Mouse (Mus musculus): ENCODE measurements at regions not wholly inside any gene's neighbourhood (a gene's known extent, or its start where the extent isn't known, plus 50 kb on each side); places are given as distances from the start of the nearest gene placed in this dataset.
"Not testable (repeated sequence)": the region's sequence is repeated elsewhere in the genome, so short reads cannot be mapped to it uniquely, and the experiment has no call there.

GRCm38 (mm10) chr1:95468772-95469171 lies 155.3 kb downstream of the Fam174a start:
- Histone ChIP-seq H3K9ac (no peak overlapping the region), H3K4me1 (replicated peaks) (no peaks in the 10 kb centered on the region), H3K36me3 (no peaks in the 10 kb centered on the region), H3K27ac (ENCODE audit: poor library complexity, severe bottlenecking) (no peak overlapping the region), H3K9me3 (replicated peaks) (no peaks in the 10 kb centered on the region), H3K4me2 (no peak overlapping the region), H3K27me3 (replicated peaks) (no peaks in the 10 kb centered on the region), H3K4me3 (no peak overlapping the region)
- no peak for ATAC-seq (ENCODE audit: insufficient number of reproducible peaks, low FRiP score)
- WGBS = 65% methylated on average over 2 of the region's 2 CpGs

- Histone ChIP-seq H3K4me2 (no peak overlapping the region), H3K4me1 (replicated peaks) (no peaks in the 10 kb centered on the region), H3K27me3 (replicated peaks) (no peaks in the 10 kb centered on the region), H3K36me3 (no peaks in the 10 kb centered on the region), H3K27ac (ENCODE audit: poor library complexity, severe bottlenecking) (no peak overlapping the region), H3K4me3 (no peak overlapping the region), H3K9me3 (replicated peaks) (no peaks in the 10 kb centered on the region), H3K9ac (no peak overlapping the region)
- no peak for ATAC-seq (ENCODE audit: insufficient number of reproducible peaks, low FRiP score)
- 70% methylated on average over 1 of the region's 1 CpGs for WGBS
Measured at GRCm38 (mm10) chr1:95470491-95470890, 157.1 kb downstream of the Fam174a start.

- no peak overlapping the region for H3K9ac ChIP-seq
- no peaks in the 10 kb centered on the region for H3K9me3 ChIP-seq (replicated peaks)
- no peaks in the 10 kb centered on the region for H3K36me3 ChIP-seq
- no peak overlapping the region for H3K4me3 ChIP-seq
- no peak overlapping the region for H3K4me2 ChIP-seq
- H3K4me1 ChIP-seq (replicated peaks) = no peaks in the 10 kb centered on the region
- no peak overlapping the region for H3K27ac ChIP-seq (ENCODE audit: poor library complexity, severe bottlenecking)
- no peak for ATAC-seq (ENCODE audit: insufficient number of reproducible peaks, low FRiP score)
- H3K27me3 ChIP-seq (replicated peaks) = no peaks in the 10 kb centered on the region
Measured at GRCm38 (mm10) chr1:95493004-95493403, 174.4 kb downstream of the St8sia4 start.

GRCm38 (mm10) chr1:95500671-95501070 lies 166.7 kb downstream of the St8sia4 start:
- not testable (repeated sequence) for ATAC-seq (ENCODE audit: insufficient number of reproducible peaks, low FRiP score); H3K27me3 ChIP-seq (replicated peaks); H3K36me3 ChIP-seq; H3K4me1 ChIP-seq (replicated peaks); H3K9me3 ChIP-seq (replicated peaks); H3K4me3 ChIP-seq; H3K9ac ChIP-seq; H3K27ac ChIP-seq (ENCODE audit: poor library complexity, severe bottlenecking); H3K4me2 ChIP-seq

- Histone ChIP-seq H3K9ac (no peak overlapping the region), H3K4me3 (no peak overlapping the region), H3K27ac (ENCODE audit: poor library complexity, severe bottlenecking) (no peak overlapping the region), H3K36me3 (no peaks in the 10 kb centered on the region), H3K27me3 (replicated peaks) (no peaks in the 10 kb centered on the region), H3K9me3 (replicated peaks) (no peaks in the 10 kb centered on the region), H3K4me1 (replicated peaks) (no peaks in the 10 kb centered on the region), H3K4me2 (no peak overlapping the region)
- no peak for ATAC-seq (ENCODE audit: insufficient number of reproducible peaks, low FRiP score)
- WGBS = 84% methylated on average over 2 of the region's 2 CpGs
Measured at GRCm38 (mm10) chr1:95508718-95509117, 158.7 kb downstream of the St8sia4 start.

GRCm38 (mm10) chr1:95528726-95529125 lies 138.6 kb downstream of the St8sia4 start:
- Histone ChIP-seq H3K4me3 (no peak overlapping the region), H3K27me3 (replicated peaks) (no peaks in the 10 kb centered on the region), H3K27ac (ENCODE audit: poor library complexity, severe bottlenecking) (no peak overlapping the region), H3K4me2 (no peak overlapping the region), H3K36me3 (no peaks in the 10 kb centered on the region), H3K9ac (no peak overlapping the region), H3K4me1 (replicated peaks) (no peaks in the 10 kb centered on the region), H3K9me3 (replicated peaks) (no peaks in the 10 kb centered on the region)
- WGBS = 71% methylated on average over 4 of the region's 4 CpGs
- ATAC-seq (ENCODE audit: insufficient number of reproducible peaks, low FRiP score) = no peak

GRCm38 (mm10) chr1:95531017-95531416 lies 136.4 kb downstream of the St8sia4 start:
- no peak for ATAC-seq (ENCODE audit: insufficient number of reproducible peaks, low FRiP score)
- Histone ChIP-seq H3K9ac (no peak overlapping the region), H3K4me2 (no peak overlapping the region), H3K9me3 (replicated peaks) (no peaks in the 10 kb centered on the region), H3K36me3 (no peaks in the 10 kb centered on the region), H3K4me3 (no peak overlapping the region), H3K27ac (ENCODE audit: poor library complexity, severe bottlenecking) (no peak overlapping the region), H3K27me3 (replicated peaks) (no peaks in the 10 kb centered on the region), H3K4me1 (replicated peaks) (no peaks in the 10 kb centered on the region)
- 70% methylated on average over 3 of the region's 3 CpGs for WGBS
